Mouse (Mus musculus) hindbrain, embryonic 16.5 days (tissue): ENCODE data around the gene Il1rl1. TPM values are rescaled to one million over a fixed set of nuclear protein-coding genes. Genes with fewer than 3 reads are reported as not detected.

Source experiments
- ATAC-seq: fragments of 200-750 bp; cut with Nextera tagmentation; 2 replicates; pipeline ENCODE4 v1.8.0; 2017; ENCODE audit warnings: moderate TSS enrichment, moderate library complexity
- H3K27ac ChIP-seq: fragments of 300-500 bp; sonication (generic); 2 replicates; pipeline ENCODE4 v1.5.1; 2014; ENCODE audit warnings: low read depth, mild to moderate bottlenecking, control low read depth, low read length, moderate library complexity
- H3K27me3 ChIP-seq: fragments of 300-500 bp; sonication (generic); replicated peaks from 2 replicates; pipeline ENCODE4 v1.6.1; 2014; ENCODE audit warnings: low read length; ENCODE audit not compliant: control insufficient read depth, insufficient read depth
- H3K36me3 ChIP-seq: fragments of 300-500 bp; sonication (generic); 2 replicates; pipeline ENCODE4 v1.6.1; 2014; ENCODE audit warnings: mild to moderate bottlenecking, low read length, moderate library complexity, mixed read lengths; ENCODE audit not compliant: control insufficient read depth, insufficient read depth
- H3K4me1 ChIP-seq: fragments of 300-500 bp; sonication (generic); 2 replicates; pipeline ENCODE4 v1.6.1; 2014; ENCODE audit warnings: low read depth, low read length; ENCODE audit not compliant: control insufficient read depth, insufficient read depth
- H3K4me2 ChIP-seq: fragments of 300-500 bp; sonication (generic); 2 replicates; pipeline ENCODE4 v1.6.1; 2014; ENCODE audit warnings: mild to moderate bottlenecking, low read length, control low read depth, moderate library complexity
- H3K4me3 ChIP-seq: fragments of 300-500 bp; sonication (generic); 2 replicates; pipeline ENCODE4 v1.5.1; 2014; ENCODE audit warnings: mild to moderate bottlenecking, low read length, control low read depth, moderate library complexity
- H3K9ac ChIP-seq: fragments of 300-500 bp; sonication (generic); 2 replicates; pipeline ENCODE4 v1.6.1; 2014; ENCODE audit warnings: low read depth, mild to moderate bottlenecking, control low read depth, low read length, moderate library complexity
- H3K9me3 ChIP-seq: fragments of 300-500 bp; sonication (generic); 2 replicates; pipeline ENCODE4 v1.6.1; 2014; ENCODE audit warnings: mild to moderate bottlenecking, low read length, moderate library complexity; ENCODE audit not compliant: control insufficient read depth
- WGBS: fragments of 180-500 bp; shearing (Covaris S2); extraction: QIAGEN DNeasy Blood & Tissue Kit; methylation state at CpG from one replicate; pipeline ENCODE4 v1.1.7; 2014; 5-methylcytosine and 5-hydroxymethylcytosine counted together
- polyA plus RNA-seq: library from polyadenylated mRNA; unstranded; fragments of >200 nt; fragmentation: Nextera tagmentation; extraction: Ambion mirVana; gene quantifications from 2 replicates; pipeline ENCODE4 v1.2.1, GENCODE M21; 2015

Gene Il1rl1
- polyA plus RNA-seq, result 0.04 and 0.08 TPM in 2 replicates

- Histone ChIP-seq H3K36me3 (no peaks in the 10 kb centered on the region), H3K9ac (no peak within 1 kb of the TSS), H3K4me1 (no peaks in the 10 kb centered on the region), H3K9me3 (no peaks in the 10 kb centered on the region), H3K4me3 (no peak within 1 kb of the TSS), H3K4me2 (no peak within 1 kb of the TSS), H3K27ac (no peak within 1 kb of the TSS), H3K27me3 (no peaks in the 10 kb centered on the region)
- no peak for ATAC-seq
- WGBS, result 85% methylated on average over 5 of the region's 5 CpGs
Observed at GRCm38 (mm10) chr1:40428910-40429675, at the start of gene Il1rl1. Gene Il1rl1 (plus strand): TSS chr1:40429570.

- no peaks in the 10 kb centered on the region for H3K4me1 ChIP-seq
- H3K36me3 ChIP-seq, result no peaks in the 10 kb centered on the region
- no peak overlapping the region for H3K4me3 ChIP-seq
- no peaks in the 10 kb centered on the region for H3K9me3 ChIP-seq
- ATAC-seq, result no peak
- no peak overlapping the region for H3K4me2 ChIP-seq
- no peaks in the 10 kb centered on the region for H3K27me3 ChIP-seq
- whole genome bisulfite sequencing, result 61% methylated on average over 6 of the region's 6 CpGs
- H3K27ac ChIP-seq, result no peak overlapping the region
- H3K9ac ChIP-seq, result no peak overlapping the region
Observed at GRCm38 (mm10) chr1:40380111-40380510, 49.3 kb upstream of the Il1rl1 start.

- H3K4me2 ChIP-seq, result no peak overlapping the region
- no peak overlapping the region for H3K9ac ChIP-seq
- no peak overlapping the region for H3K27ac ChIP-seq
- 87% methylated on average over 11 of the region's 11 CpGs for WGBS
- no peaks in the 10 kb centered on the region for H3K27me3 ChIP-seq
- H3K36me3 ChIP-seq, result no peaks in the 10 kb centered on the region
- no peak for ATAC-seq
- H3K9me3 ChIP-seq, result no peaks in the 10 kb centered on the region
- H3K4me1 ChIP-seq, result no peaks in the 10 kb centered on the region
- no peak overlapping the region for H3K4me3 ChIP-seq
Observed at GRCm38 (mm10) chr1:40380990-40381389, 48.4 kb upstream of the Il1rl1 start.

- Histone ChIP-seq H3K4me2 (no peak overlapping the region), H3K27me3 (no peaks in the 10 kb centered on the region), H3K4me3 (no peak overlapping the region), H3K9ac (no peak overlapping the region), H3K36me3 (no peaks in the 10 kb centered on the region), H3K9me3 (no peaks in the 10 kb centered on the region), H3K27ac (no peak overlapping the region), H3K4me1 (no peaks in the 10 kb centered on the region)
- WGBS, result 87% methylated on average over 5 of the region's 5 CpGs
- no peak for ATAC-seq
Observed at GRCm38 (mm10) chr1:40382841-40383240, 46.5 kb upstream of the Il1rl1 start.

GRCm38 (mm10) chr1:40384931-40385545 is 44.3 kb upstream of the Il1rl1 start:
- 93% methylated on average over 8 of the region's 8 CpGs for WGBS
- Histone ChIP-seq H3K9me3 (no peaks in the 10 kb centered on the region), H3K27ac (no peak overlapping the region), H3K27me3 (no peaks in the 10 kb centered on the region), H3K9ac (no peak overlapping the region), H3K4me3 (no peak overlapping the region), H3K4me2 (no peak overlapping the region), H3K4me1 (no peaks in the 10 kb centered on the region), H3K36me3 (no peaks in the 10 kb centered on the region)
- ATAC-seq, result no peak

- Histone ChIP-seq H3K27me3 (no peaks in the 10 kb centered on the region), H3K27ac (no peak overlapping the region), H3K4me3 (no peak overlapping the region), H3K36me3 (no peaks in the 10 kb centered on the region), H3K4me2 (no peak overlapping the region), H3K9me3 (no peaks in the 10 kb centered on the region), H3K4me1 (no peaks in the 10 kb centered on the region), H3K9ac (no peak overlapping the region)
- ATAC-seq, result no peak
- WGBS, result 92% methylated on average over 3 of the region's 3 CpGs
Observed at GRCm38 (mm10) chr1:40391374-40391773, 38.0 kb upstream of the Il1rl1 start.

GRCm38 (mm10) chr1:40392535-40392934 is 36.8 kb upstream of the Il1rl1 start:
- H3K4me2 ChIP-seq, result no peak overlapping the region
- WGBS, result 87% methylated on average over 6 of the region's 6 CpGs
- H3K9me3 ChIP-seq, result no peaks in the 10 kb centered on the region

GRCm38 (mm10) chr1:40393214-40393613 is 36.2 kb upstream of the Il1rl1 start:
- Histone ChIP-seq H3K9ac (no peak overlapping the region), H3K4me2 (no peak overlapping the region), H3K4me1 (no peaks in the 10 kb centered on the region), H3K9me3 (no peaks in the 10 kb centered on the region), H3K27ac (no peak overlapping the region), H3K36me3 (no peaks in the 10 kb centered on the region), H3K4me3 (no peak overlapping the region), H3K27me3 (no peaks in the 10 kb centered on the region)
- 90% methylated on average over 7 of the region's 7 CpGs for whole genome bisulfite sequencing
- ATAC-seq, result no peak

More at GRCm38 (mm10) chr1:40392535-40392934, 36.8 kb upstream of the Il1rl1 start:
- H3K27ac ChIP-seq, result no peak overlapping the region
- H3K4me1 ChIP-seq, result no peaks in the 10 kb centered on the region
- ATAC-seq, result no peak
- no peak overlapping the region for H3K9ac ChIP-seq
- H3K36me3 ChIP-seq, result no peaks in the 10 kb centered on the region
- no peaks in the 10 kb centered on the region for H3K27me3 ChIP-seq
- no peak overlapping the region for H3K4me3 ChIP-seq

- Histone ChIP-seq H3K9me3 (no peaks in the 10 kb centered on the region), H3K4me3 (no peak overlapping the region), H3K4me1 (no peaks in the 10 kb centered on the region), H3K27me3 (no peaks in the 10 kb centered on the region), H3K36me3 (no peaks in the 10 kb centered on the region), H3K9ac (no peak overlapping the region), H3K27ac (no peak overlapping the region), H3K4me2 (no peak overlapping the region)
- no peak for ATAC-seq
- 95% methylated on average over 6 of the region's 6 CpGs for WGBS
Observed at GRCm38 (mm10) chr1:40399639-40400038, 29.7 kb upstream of the Il1rl1 start.
